Mouse (Mus musculus) CH12.LX (cell line): Measurements from ENCODE around the gene Slc1a4. TPM values are rescaled to one million over a fixed set of nuclear protein-coding genes. Genes with fewer than 3 reads are reported as not detected.

Source experiments
- DNase-seq: peaks from one replicate; pipeline ENCODE4 v3.0.0-alpha.2; 2013; ENCODE audit errors: extremely low read depth
- H3K27ac ChIP-seq: 2 replicates; pipeline ENCODE4 v1.5.1; 2012; ENCODE audit warnings: low read depth, mild to moderate bottlenecking, control low read depth, moderate library complexity; ENCODE audit not compliant: insufficient read depth
- H3K27me3 ChIP-seq: replicated peaks from 2 replicates; pipeline ENCODE3; 2012; ENCODE audit warnings: inconsistent platforms
- H3K36me3 ChIP-seq, 2 experiments: replicated peaks in 1 of 2; 2 replicates each; pipeline versions ENCODE3 to v1.6.1; 2012; ENCODE audit warnings: inconsistent platforms in 1 of 2, low read length in 1 of 2, mild to moderate bottlenecking in 1 of 2, mixed read lengths in 1 of 2, moderate library complexity in 1 of 2; ENCODE audit not compliant: control insufficient read depth in 1 of 2, insufficient read depth in 1 of 2
- H3K4me1 ChIP-seq, 2 experiments: 2 replicates each; pipeline ENCODE4 v1.6.1; 2012; ENCODE audit warnings: inconsistent platforms in 1 of 2, moderate library complexity in 1 of 2; ENCODE audit not compliant: insufficient read depth in 2 of 2, control insufficient read depth in 1 of 2
- H3K4me2 ChIP-seq: 2 replicates; pipeline ENCODE4 v1.6.1; 2012; ENCODE audit warnings: low read depth, mild to moderate bottlenecking, control low read depth; ENCODE audit not compliant: poor library complexity, insufficient read depth, severe bottlenecking
- H3K4me3 ChIP-seq, 3 experiments: fragments of 150-350 bp in 1 of 3; sonication (generic) in 1 of 3; replicated peaks in 1 of 3; 2 replicates each; pipeline versions ENCODE3 to v1.5.1; 2011 to 2012; ENCODE audit warnings: low read depth in 2 of 3, low read length in 2 of 3, mild to moderate bottlenecking in 2 of 3, moderate library complexity in 2 of 3, control low read depth in 1 of 3, improper control_type of control experiment in 1 of 3, inconsistent platforms in 1 of 3, mixed read lengths in 1 of 3; ENCODE audit not compliant: poor library complexity in 1 of 3
- H3K79me2 ChIP-seq: replicated peaks from 2 replicates; pipeline ENCODE4 v1.6.1; 2012; ENCODE audit warnings: mild to moderate bottlenecking, moderate library complexity; ENCODE audit not compliant: control insufficient read depth, poor library complexity, insufficient read depth, severe bottlenecking; ENCODE audit errors: extremely low read depth
- H3K9ac ChIP-seq: 2 replicates; pipeline ENCODE4 v1.6.1; 2012; ENCODE audit warnings: low read depth, mild to moderate bottlenecking, control low read depth, moderate library complexity; ENCODE audit not compliant: insufficient read depth
- H3K9me3 ChIP-seq: replicated peaks from 2 replicates; pipeline ENCODE3; 2012; ENCODE audit warnings: low read length, inconsistent platforms, mixed read lengths
- BHLHE40 ChIP-seq: IDR thresholded peaks from 2 replicates; pipeline ENCODE4 v1.6.1; 2011; ENCODE audit warnings: mild to moderate bottlenecking, low read depth, low read length, improper control_type of control experiment
- CHD1 ChIP-seq: IDR thresholded peaks from 2 replicates; pipeline ENCODE4 v1.6.1; 2012; ENCODE audit warnings: low read depth, low read length, improper control_type of control experiment, inconsistent platforms
- CHD2 ChIP-seq: IDR thresholded peaks from 2 replicates; pipeline ENCODE4 v1.6.1; 2011; ENCODE audit warnings: low read length, improper control_type of control experiment
- CTCF ChIP-seq, 2 experiments: IDR thresholded peaks in 1 of 2; conservative IDR thresholded peaks in 1 of 2; 2 replicates each; pipeline ENCODE4 v1.5.1; 2011 to 2012; ENCODE audit warnings: low read depth in 2 of 2, low read length in 2 of 2, improper control_type of control experiment in 1 of 2, inconsistent platforms in 1 of 2, mild to moderate bottlenecking in 1 of 2, moderate library complexity in 1 of 2
- E2F4 ChIP-seq: IDR thresholded peaks from 2 replicates; pipeline ENCODE4 v1.6.1; 2011; ENCODE audit warnings: low read depth, low read length, improper control_type of control experiment; ENCODE audit not compliant: insufficient replicate concordance
- IRF4 ChIP-seq: IDR thresholded peaks from 2 replicates; pipeline ENCODE4 v1.6.1; 2014; ENCODE audit warnings: low read depth, mild to moderate bottlenecking, inconsistent platforms, low read length, improper control_type of control experiment
- JUN ChIP-seq: IDR thresholded peaks from 2 replicates; pipeline ENCODE4 v1.6.1; 2011; ENCODE audit warnings: low read depth, mild to moderate bottlenecking, low read length, improper control_type of control experiment, moderate library complexity; ENCODE audit not compliant: insufficient read depth
- KAT2A ChIP-seq: IDR thresholded peaks from 2 replicates; pipeline ENCODE4 v1.6.1; 2012; ENCODE audit warnings: low read length, improper control_type of control experiment, inconsistent platforms; ENCODE audit not compliant: insufficient replicate concordance
- MAFK ChIP-seq: IDR thresholded peaks from 2 replicates; pipeline ENCODE4 v1.6.1; 2011; ENCODE audit warnings: low read length, improper control_type of control experiment; ENCODE audit not compliant: insufficient replicate concordance
- MEF2A ChIP-seq: IDR thresholded peaks from 2 replicates; pipeline ENCODE4 v1.6.1; 2014; ENCODE audit warnings: low read depth, mild to moderate bottlenecking, inconsistent platforms, low read length, improper control_type of control experiment, borderline replicate concordance
- NRF1 ChIP-seq: IDR thresholded peaks from 2 replicates; pipeline ENCODE4 v1.6.1; 2014; ENCODE audit warnings: low read depth, mild to moderate bottlenecking, inconsistent platforms, low read length, improper control_type of control experiment, moderate library complexity
- PAX5 ChIP-seq: IDR thresholded peaks from 2 replicates; pipeline ENCODE4 v1.6.1; 2012; ENCODE audit warnings: low read length, inconsistent platforms, mixed read lengths
- POLR2A ChIP-seq: IDR thresholded peaks from 2 replicates; pipeline ENCODE4 v1.6.1; 2011; ENCODE audit warnings: low read depth, mild to moderate bottlenecking, improper control_type of control experiment, low read length
- RCOR1 ChIP-seq: conservative IDR thresholded peaks from 2 replicates; pipeline ENCODE4 v1.6.1; 2012; ENCODE audit warnings: low read depth, mild to moderate bottlenecking, inconsistent platforms, low read length, improper control_type of control experiment
- SMC3 ChIP-seq: IDR thresholded peaks from 2 replicates; pipeline ENCODE4 v1.6.1; 2011; ENCODE audit warnings: low read depth, low read length, improper control_type of control experiment
- TCF12 ChIP-seq: IDR thresholded peaks from 2 replicates; pipeline ENCODE4 v1.6.1; 2014; ENCODE audit warnings: low read depth, mild to moderate bottlenecking, inconsistent platforms, low read length, improper control_type of control experiment
- UBTF ChIP-seq: IDR thresholded peaks from 2 replicates; pipeline ENCODE4 v1.6.1; 2012; ENCODE audit warnings: low read depth, mild to moderate bottlenecking, inconsistent platforms, low read length, improper control_type of control experiment, moderate library complexity
- USF1 ChIP-seq: IDR thresholded peaks from 2 replicates; pipeline ENCODE4 v1.6.1; 2014; ENCODE audit warnings: low read depth, mild to moderate bottlenecking, inconsistent platforms, low read length, improper control_type of control experiment
- ZC3H11A ChIP-seq: IDR thresholded peaks from 2 replicates; pipeline ENCODE4 v1.6.1; 2012; ENCODE audit warnings: low read depth, mild to moderate bottlenecking, inconsistent platforms, low read length, improper control_type of control experiment
- ZKSCAN1 ChIP-seq: IDR thresholded peaks from 2 replicates; pipeline ENCODE4 v1.6.1; 2012; ENCODE audit warnings: low read depth, inconsistent platforms, low read length, improper control_type of control experiment, borderline replicate concordance
- ZMIZ1 ChIP-seq: IDR thresholded peaks from 2 replicates; pipeline ENCODE4 v1.6.1; 2012; ENCODE audit warnings: low read depth, mild to moderate bottlenecking, inconsistent platforms, low read length, improper control_type of control experiment
- dilution Hi-C: fragments of 300-500 bp; cut with MboI; formaldehyde crosslinking; loops from 2 replicates; pipeline ENCODE4 v1.14.3; 2020; ENCODE audit warnings: low sequenced_read_pairs; ENCODE audit not compliant: extremely low pct_unique_long_range_greater_than_20kb, extremely low pct_ligation_motif_present
- in situ Hi-C: fragments of 300-500 bp; cut with MboI; formaldehyde crosslinking; loops from 3 replicates; pipeline ENCODE4 v1.14.3; 2019; ENCODE audit warnings: low sequenced_read_pairs, low pct_ligation_motif_present, low pct_unique_long_range_greater_than_20kb, mixed read lengths
- polyA plus RNA-seq: library from polyadenylated mRNA; unstranded; fragments of >175 nt; gene quantifications from 2 replicates; pipeline ENCODE4 v1.2.1, GENCODE M21; 2012; ENCODE audit warnings: low read depth; ENCODE audit not compliant: insufficient read length
- total RNA-seq, 2 experiments: library from RNA; depleted of rRNA; stranded (reverse); fragments of 300-350 nt in 1 of 2; fragments of >200 nt in 1 of 2; gene quantifications; 2 replicates each; pipeline ENCODE4 v1.2.3; 2012 to 2014

Gene Slc1a4
- total and polyA plus RNA-seq, 3 experiments = 29.3 to 52.7 (median 37.8) TPM

DNA sequence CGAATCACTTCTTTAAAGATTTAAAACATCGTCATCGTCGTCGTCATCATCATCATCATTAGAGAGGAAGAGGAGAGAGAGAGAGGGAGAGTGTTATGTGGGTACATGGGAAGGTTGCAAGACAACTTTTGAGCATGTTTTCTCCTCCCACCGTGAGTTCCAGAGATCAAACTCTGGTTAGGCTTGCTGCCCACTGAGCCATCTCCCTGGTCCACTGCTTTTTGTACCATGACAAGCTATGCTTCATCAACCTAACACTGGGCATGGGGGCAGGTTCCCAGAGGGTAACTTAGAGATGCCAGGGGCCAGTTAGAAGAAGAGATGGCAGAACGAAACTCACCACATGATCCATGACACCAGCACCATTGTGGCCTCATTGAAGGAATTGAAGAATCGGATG is 18.9 kb downstream of the Slc1a4 start:
- DNase-seq = no peak
- Histone ChIP-seq H3K4me2 (no peak overlapping the region), H3K4me1 (peaks cover 0 to 20% of the 10 kb centered on the region in 2 experiments; a peak in 2 of 4 replicates), H3K27ac (no peak overlapping the region), H3K9me3 (no peaks in the 10 kb centered on the region), H3K79me2 (no peaks in the 10 kb centered on the region), H3K36me3 (peaks cover 67 to 87% of the 10 kb centered on the region in 2 experiments), H3K27me3 (no peaks in the 10 kb centered on the region), H3K4me3 (no peak overlapping the region), H3K9ac (no peak overlapping the region)
- in situ Hi-C loops = no loop called here
- no peak for TF ChIP-seq MEF2A
- no peak for TF ChIP-seq ZMIZ1
- no peak for TF ChIP-seq E2F4
- TF ChIP-seq ZC3H11A = no peak
- no peak for TF ChIP-seq USF1
- TF ChIP-seq SMC3 = no peak
- dilution Hi-C loops = no loop called here

DNA sequence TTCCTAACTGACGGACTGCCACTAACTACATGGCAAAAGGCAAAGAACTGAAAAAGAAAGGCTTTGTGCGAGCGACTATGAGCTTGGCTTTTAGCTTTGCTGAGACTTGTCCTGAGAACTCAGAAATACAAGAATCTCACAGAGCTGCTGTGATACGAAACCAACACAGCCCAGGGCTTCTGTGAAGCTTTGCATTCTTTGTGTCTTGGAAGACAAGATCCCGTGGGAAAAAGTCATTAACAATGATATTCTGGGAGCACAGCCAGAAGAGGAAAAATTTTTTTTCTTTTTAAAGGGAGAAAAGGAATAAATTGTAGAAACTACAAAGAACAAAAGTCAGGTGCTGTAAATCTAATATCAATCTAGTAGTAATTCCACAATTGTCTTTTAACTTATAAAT is 23.5 kb downstream of the Slc1a4 start:
- in situ Hi-C loops (no loop called here), dilution Hi-C loops (no loop called here)
- Histone ChIP-seq H3K27ac (no peak overlapping the region), H3K4me3 (no peak overlapping the region), H3K27me3 (no peaks in the 10 kb centered on the region), H3K79me2 (no peaks in the 10 kb centered on the region), H3K9ac (no peak overlapping the region), H3K4me1 (peaks cover 0 to 4% of the 10 kb centered on the region in 2 experiments; a peak in 1 of 4 replicates), H3K9me3 (no peaks in the 10 kb centered on the region), H3K36me3 (peaks cover 80 to 89% of the 10 kb centered on the region in 2 experiments), H3K4me2 (no peak overlapping the region)
- DNase-seq = no peak
- TF ChIP-seq KAT2A (no peak), POLR2A (no peak), USF1 (no peak), MAFK (no peak), BHLHE40 (no peak), TCF12 (no peak), PAX5 (no peak), JUN (no peak), E2F4 (no peak), CTCF (conservative IDR thresholded peaks at IDR 0.05 in 1 of 2, IDR thresholded peaks at IDR 0.05 in 1 of 2; ENCODE audit: low read depth in 2 of 2, low read length in 2 of 2) (no peak), ZKSCAN1 (no peak), NRF1 (no peak), RCOR1 (no peak), CHD1 (no peak), IRF4 (no peak), CHD2 (no peak), UBTF (no peak)
